Mouse (Mus musculus) midbrain, embryonic 13.5 days (tissue): ENCODE measurements around the gene Cdc42ep1. TPM values are rescaled to one million over a fixed set of nuclear protein-coding genes. Genes with fewer than 3 reads are reported as not detected.

Experiments used
- ATAC-seq: fragments of 200-750 bp; cut with Nextera tagmentation; 2 replicates; pipeline ENCODE4 v1.8.0; 2017; ENCODE audit warnings: mild to moderate bottlenecking, moderate TSS enrichment, moderate library complexity
- H3K27ac ChIP-seq: fragments of 300-500 bp; sonication (generic); 2 replicates; pipeline ENCODE4 v1.5.1; 2015; ENCODE audit warnings: inconsistent platforms, mild to moderate bottlenecking, moderate library complexity
- H3K27me3 ChIP-seq: fragments of 300-500 bp; sonication (generic); 2 replicates; pipeline ENCODE4 v1.6.1; 2015; ENCODE audit warnings: mild to moderate bottlenecking, inconsistent platforms
- H3K36me3 ChIP-seq: fragments of 300-500 bp; sonication (generic); 2 replicates; pipeline ENCODE4 v1.6.1; 2015; ENCODE audit warnings: mild to moderate bottlenecking, inconsistent platforms
- H3K4me1 ChIP-seq: fragments of 300-500 bp; sonication (generic); replicated peaks from 2 replicates; pipeline ENCODE4 v1.6.1; 2015; ENCODE audit warnings: inconsistent platforms
- H3K4me2 ChIP-seq: fragments of 300-500 bp; sonication (generic); replicated peaks from 2 replicates; pipeline ENCODE4 v1.6.1; 2015; ENCODE audit warnings: moderate library complexity, mild to moderate bottlenecking, inconsistent platforms
- H3K4me3 ChIP-seq: fragments of 300-500 bp; sonication (generic); replicated peaks from 2 replicates; pipeline ENCODE4 v1.5.1; 2015; ENCODE audit warnings: mild to moderate bottlenecking, inconsistent platforms
- H3K9ac ChIP-seq: fragments of 300-500 bp; sonication (generic); replicated peaks from 2 replicates; pipeline ENCODE4 v1.6.1; 2015; ENCODE audit warnings: mild to moderate bottlenecking, inconsistent platforms
- H3K9me3 ChIP-seq: fragments of 300-500 bp; sonication (generic); 2 replicates; pipeline ENCODE4 v1.6.1; 2016; ENCODE audit warnings: mild to moderate bottlenecking, inconsistent platforms
- WGBS: fragments of 180-500 bp; shearing (Covaris S2); methylation state at CpG from one replicate; pipeline ENCODE4 v1.1.7; 2015; 5-methylcytosine and 5-hydroxymethylcytosine counted together
- polyA plus RNA-seq: library from polyadenylated mRNA; unstranded; fragments of >200 nt; fragmentation: Nextera tagmentation; extraction: Ambion mirVana; gene quantifications from 2 replicates; pipeline ENCODE4 v1.2.1, GENCODE M21; 2015

The Cdc42ep1 gene
- polyA plus RNA-seq, 1 experiment from 2014 or later = 8.5 TPM

DNA sequence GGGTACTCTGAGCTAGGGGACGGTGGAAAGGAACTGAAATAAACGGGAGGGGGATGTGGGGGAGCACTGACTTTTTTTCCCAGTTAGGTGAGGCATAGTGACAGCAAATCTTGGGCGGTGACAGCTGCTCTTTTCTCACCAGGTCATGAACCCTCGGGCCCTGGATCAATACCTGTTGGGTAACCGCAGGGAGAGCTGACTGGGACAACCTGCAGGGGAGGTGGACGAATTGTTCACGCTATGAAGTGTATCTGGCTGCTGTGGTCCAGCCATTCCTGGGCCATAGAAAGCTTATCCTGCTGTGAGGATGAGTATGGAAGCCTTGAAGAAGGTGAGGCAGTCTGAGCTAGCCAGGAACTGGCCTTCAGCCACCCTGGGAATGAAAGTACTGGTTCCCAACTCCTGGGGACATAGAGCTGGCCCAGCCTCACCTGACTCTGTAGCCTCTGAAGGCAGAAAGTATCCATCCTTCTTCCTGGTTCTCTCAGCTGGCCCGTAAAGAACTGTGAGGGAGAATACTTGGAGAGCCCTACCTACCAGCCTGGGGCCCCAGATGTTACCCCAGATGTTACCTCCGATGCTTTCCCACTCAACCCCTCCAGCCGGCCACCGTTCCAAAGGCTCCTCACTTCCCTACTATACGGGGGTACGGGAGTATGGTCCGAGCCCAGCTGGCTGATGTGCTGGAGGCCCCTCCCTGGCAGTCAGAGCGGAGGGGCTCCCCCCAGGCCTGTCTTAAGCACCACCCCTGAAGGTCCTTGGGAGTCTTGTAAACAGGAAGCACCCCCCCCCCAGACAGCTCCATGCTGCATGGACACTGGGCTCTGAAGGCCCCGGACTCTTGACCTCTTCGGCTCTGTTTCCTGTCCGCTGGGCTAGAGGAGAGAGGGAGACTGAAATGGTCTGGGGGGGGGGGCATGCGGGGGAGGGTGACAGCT, 10.4 kb upstream of the Cdc42ep1 start:
- ATAC-seq = peak; percentile 32
- no peak overlapping the region for H3K9ac ChIP-seq
- peak overlapping the region; percentile 77; the same call in 1 of the 2 replicates for H3K27ac ChIP-seq
- H3K4me1 ChIP-seq = peaks cover 44% of the 10 kb centered on the region
- peaks cover 8% of the 10 kb centered on the region for H3K27me3 ChIP-seq
- no peaks in the 10 kb centered on the region for H3K9me3 ChIP-seq
- H3K4me3 ChIP-seq = no peak overlapping the region
- H3K4me2 ChIP-seq = no peak overlapping the region
- 61% methylated on average over 19 of the region's 19 CpGs for WGBS
- no peaks in the 10 kb centered on the region for H3K36me3 ChIP-seq

DNA sequence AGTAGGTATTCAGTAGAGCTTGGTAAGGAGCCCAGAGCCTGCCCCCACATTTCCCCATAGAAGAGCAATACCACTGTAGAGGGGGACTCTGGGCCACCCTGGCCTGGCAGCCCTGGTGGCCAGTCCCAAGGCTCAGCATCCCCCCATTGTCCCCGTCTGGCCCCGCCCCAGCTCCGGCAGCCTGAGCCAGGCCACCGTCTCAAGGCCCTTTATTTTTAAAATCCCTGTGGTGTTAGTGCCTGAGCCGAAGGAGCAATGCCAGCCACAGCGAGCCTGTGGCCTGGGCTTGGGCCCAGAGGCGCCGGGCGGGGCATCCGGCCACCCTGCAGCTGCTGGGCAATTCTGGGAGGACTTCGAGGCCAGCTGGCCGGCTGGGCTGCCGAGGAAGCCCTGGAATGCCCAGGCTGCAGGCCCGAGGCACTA, 9.7 kb upstream of the Cdc42ep1 start:
- Histone ChIP-seq H3K36me3 (no peaks in the 10 kb centered on the region), H3K4me2 (no peak overlapping the region), H3K27me3 (peaks cover 2% of the 10 kb centered on the region), H3K4me1 (peaks cover 44% of the 10 kb centered on the region), H3K9ac (peak overlapping the region; percentile 44; the same call in 1 of the 2 replicates), H3K27ac (peak overlapping the region; percentile 77), H3K9me3 (no peaks in the 10 kb centered on the region), H3K4me3 (no peak overlapping the region)
- 3% methylated on average over 14 of the region's 14 CpGs for WGBS
- ATAC-seq = peak; percentile 67

DNA sequence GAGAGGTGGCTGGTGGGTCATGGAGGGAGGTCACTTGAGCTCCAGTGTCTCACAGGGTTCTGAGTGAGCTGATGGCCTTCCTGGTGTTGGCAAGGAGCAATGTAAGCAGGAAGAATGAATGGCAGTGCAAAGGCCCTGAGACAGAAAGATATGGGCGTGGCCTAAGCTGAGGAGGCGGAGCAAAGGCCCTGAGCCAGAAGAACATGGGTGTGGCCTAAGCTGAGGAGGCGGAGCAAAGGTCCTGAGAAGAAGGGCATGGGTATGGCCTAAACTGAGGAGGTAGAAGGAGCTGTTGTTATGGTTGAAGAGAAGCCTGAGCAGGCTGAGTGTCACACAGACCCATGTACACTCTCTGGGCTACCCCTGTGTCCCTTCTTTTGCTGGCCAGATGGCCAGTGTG, 8.8 kb upstream of the Cdc42ep1 start:
- H3K9ac ChIP-seq = no peak overlapping the region
- H3K9me3 ChIP-seq = no peaks in the 10 kb centered on the region
- H3K27ac ChIP-seq = no peak overlapping the region; the same call in 1 of the 2 replicates
- no peak overlapping the region for H3K4me2 ChIP-seq
- H3K4me1 ChIP-seq = peaks cover 35% of the 10 kb centered on the region
- H3K36me3 ChIP-seq = no peaks in the 10 kb centered on the region
- 0 out of 2 replicates have a peak, but pooled peaks have one; percentile 43 for ATAC-seq
- 94% methylated on average over 3 of the region's 3 CpGs for WGBS
- H3K27me3 ChIP-seq = no peaks in the 10 kb centered on the region
- no peak overlapping the region for H3K4me3 ChIP-seq

DNA sequence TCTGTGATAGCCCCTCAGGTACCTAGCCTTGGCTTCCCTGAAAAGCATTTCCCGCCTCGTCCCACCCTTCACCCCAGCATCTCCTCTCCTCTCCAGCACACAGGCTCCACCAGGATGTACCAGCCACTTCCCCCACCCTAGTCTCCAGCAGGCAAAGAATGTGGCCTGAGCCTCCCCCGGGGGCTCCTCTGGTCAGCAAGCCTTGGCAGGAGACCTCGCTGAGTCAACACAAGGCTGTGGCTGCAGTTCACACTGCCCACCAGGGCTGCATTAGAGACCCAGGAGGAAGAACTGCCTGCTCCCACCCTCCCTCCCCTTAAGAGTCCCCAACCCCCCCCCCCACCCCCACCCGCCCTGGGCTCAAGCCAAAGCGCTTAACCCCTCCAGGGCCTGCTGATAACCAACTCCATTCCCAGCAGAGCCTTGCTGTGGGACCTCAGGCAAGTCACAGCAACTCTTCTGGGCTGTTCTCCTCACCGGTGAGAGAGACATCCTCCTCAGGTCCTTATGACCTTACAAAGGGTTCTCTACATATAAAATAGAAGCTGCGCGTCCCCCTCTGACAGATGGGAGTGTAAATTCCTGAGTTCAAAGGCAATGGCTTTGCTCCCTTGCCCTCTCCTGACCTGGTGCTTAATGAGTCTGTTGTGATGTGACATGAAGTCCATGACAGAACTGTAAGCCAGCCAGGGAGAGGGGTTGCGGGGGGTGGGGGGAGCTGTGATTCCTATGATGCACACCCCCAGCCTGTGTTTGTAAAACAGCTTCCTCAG, 8.0 kb upstream of the Cdc42ep1 start:
- no peak for ATAC-seq
- no peaks in the 10 kb centered on the region for H3K9me3 ChIP-seq
- no peak overlapping the region for H3K4me3 ChIP-seq
- peaks cover 36% of the 10 kb centered on the region for H3K4me1 ChIP-seq
- H3K36me3 ChIP-seq = no peaks in the 10 kb centered on the region
- H3K9ac ChIP-seq = no peak overlapping the region
- no peaks in the 10 kb centered on the region for H3K27me3 ChIP-seq
- 0 out of 2 replicates have a peak overlapping the region, but pooled peaks have one; percentile 39 for H3K27ac ChIP-seq
- 54% methylated on average over 10 of the region's 10 CpGs for WGBS
- H3K4me2 ChIP-seq = no peak overlapping the region

DNA sequence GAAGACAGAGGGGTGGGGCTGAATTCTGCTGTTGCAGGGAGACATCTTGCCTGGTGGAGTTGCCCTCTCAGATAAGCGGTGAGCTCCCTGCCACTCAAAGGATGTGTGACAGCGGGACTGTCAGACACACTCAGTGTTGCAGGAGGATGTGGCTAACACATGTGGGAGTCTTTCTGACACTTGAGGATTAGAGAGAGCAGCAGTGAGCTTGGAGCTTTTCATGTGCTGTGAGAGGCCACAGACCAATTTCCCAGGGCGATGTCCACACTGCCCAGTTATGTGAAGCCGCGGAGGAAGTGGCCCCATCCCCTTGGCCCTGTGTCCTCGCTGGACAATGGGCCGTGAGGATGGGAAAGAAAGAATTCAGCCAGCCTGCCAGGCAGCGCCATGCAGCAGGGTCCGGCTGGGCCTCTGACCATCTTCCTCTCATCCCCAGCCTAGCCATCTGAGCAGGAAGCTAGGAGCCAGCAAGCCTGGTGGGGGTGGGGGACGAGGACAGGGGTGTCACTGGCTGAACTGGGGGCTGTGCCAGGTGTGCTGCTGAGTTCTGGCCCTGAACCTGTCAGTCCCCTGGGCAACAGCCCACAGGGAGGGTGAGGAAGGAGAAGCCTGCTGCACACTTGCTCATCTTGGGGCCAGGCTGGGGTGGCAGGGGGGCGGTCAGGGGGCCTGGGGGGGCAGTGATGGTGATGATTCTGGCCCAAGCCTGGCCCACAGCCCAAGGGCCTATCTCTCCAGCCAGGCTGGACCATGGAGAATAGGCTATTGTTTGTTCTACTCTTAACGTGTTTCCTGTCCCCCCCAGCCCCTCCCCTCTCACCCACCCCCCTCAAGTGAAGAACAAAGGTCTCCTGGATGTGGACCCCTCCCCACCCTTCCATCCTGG, 7.0 kb upstream of the Cdc42ep1 start:
- H3K9ac ChIP-seq = peak overlapping the region; percentile 36; the same call in 1 of the 2 replicates
- H3K27me3 ChIP-seq = peaks cover 2% of the 10 kb centered on the region
- H3K27ac ChIP-seq = peak overlapping the region; percentile 47; the same call in 1 of the 2 replicates
- peaks cover 46% of the 10 kb centered on the region for H3K4me1 ChIP-seq
- 9% methylated on average over 12 of the region's 12 CpGs for WGBS
- H3K9me3 ChIP-seq = no peaks in the 10 kb centered on the region
- no peak for ATAC-seq
- no peaks in the 10 kb centered on the region for H3K36me3 ChIP-seq
- H3K4me3 ChIP-seq = no peak overlapping the region
- no peak overlapping the region for H3K4me2 ChIP-seq

DNA sequence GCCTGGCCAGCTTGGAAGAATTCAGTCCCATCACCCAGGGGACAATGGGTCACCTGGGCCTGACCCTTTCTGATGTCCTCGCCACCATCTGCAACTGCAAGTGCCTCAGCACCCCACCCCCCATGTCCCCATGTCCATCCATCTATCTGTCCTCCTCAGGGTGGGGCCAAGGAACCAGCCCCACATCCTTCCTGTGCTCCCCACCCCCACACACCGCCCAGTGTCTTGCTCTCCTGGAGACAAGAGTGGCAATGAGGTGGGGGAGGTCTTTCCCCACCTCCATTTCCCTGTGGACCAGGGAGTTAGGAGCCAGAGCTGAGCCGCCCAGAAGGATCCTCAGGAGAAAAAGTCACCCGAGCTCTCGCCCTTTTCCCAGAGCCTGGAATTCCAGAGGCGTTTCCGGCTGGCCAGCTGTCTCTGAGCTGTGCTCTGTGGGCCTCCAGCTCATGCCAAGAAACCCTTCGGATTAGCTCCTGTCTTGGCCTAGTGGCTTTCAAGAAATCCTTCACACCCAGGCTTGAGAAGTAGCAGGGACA, 6.3 kb upstream of the Cdc42ep1 start:
- Histone ChIP-seq H3K27me3 (peaks cover 9% of the 10 kb centered on the region), H3K4me3 (no peak overlapping the region), H3K36me3 (no peaks in the 10 kb centered on the region), H3K4me1 (peaks cover 53% of the 10 kb centered on the region), H3K27ac (no peak overlapping the region), H3K9me3 (no peaks in the 10 kb centered on the region), H3K4me2 (no peak overlapping the region), H3K9ac (0 out of 2 replicates have a peak overlapping the region, but pooled peaks have one; percentile 36)
- no peak for ATAC-seq
- 38% methylated on average over 8 of the region's 8 CpGs for WGBS

DNA sequence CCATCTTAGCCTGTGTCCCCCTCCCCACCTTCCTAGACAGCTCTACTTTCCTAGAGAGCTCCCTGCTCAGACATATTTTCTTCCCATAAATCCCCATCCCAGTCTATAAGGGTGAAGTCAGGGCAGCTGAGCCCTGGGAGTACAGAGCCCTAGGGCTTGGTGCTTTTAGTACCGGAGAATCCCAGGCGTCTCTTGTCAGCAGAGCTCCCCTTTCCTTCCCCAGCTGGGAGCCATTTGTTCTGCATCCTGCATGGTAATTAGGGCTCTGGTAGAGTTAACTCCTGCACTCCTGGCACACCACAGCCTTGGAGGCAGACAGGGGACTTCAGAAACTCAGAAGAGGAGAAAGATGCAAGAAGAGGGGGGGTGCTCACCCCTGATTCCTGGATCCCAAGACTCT, 2.7 kb upstream of the Cdc42ep1 start:
- Histone ChIP-seq H3K4me3 (no peak overlapping the region), H3K36me3 (no peaks in the 10 kb centered on the region), H3K4me1 (peaks cover 67% of the 10 kb centered on the region), H3K9me3 (no peaks in the 10 kb centered on the region), H3K27ac (peak overlapping the region; percentile 55), H3K27me3 (peaks cover 45% of the 10 kb centered on the region), H3K4me2 (0 out of 2 replicates have a peak overlapping the region, but pooled peaks have one; percentile 11), H3K9ac (no peak overlapping the region)
- peak; percentile 49; the same call in 1 of the 2 replicates for ATAC-seq
- WGBS = 0% methylated on average over 2 of the region's 2 CpGs

DNA sequence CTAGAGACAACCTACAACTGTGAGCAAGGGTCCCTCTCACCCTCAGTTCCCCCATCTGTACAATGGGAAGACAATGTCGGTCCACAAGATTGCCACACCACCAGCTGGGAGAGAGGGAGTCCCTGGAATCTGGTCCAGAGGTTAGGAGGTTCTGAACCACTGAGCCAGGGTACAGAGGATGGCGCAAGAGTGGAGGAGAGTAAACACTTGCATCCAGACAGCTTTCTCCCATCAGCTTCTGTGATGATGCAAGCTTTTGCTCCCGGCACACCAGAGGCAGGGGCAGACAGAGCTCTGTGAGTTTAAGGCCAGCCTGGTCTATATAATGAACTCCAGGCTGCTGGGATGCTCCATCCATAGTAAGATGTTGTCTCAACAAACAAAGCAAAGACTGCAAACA, 2.2 kb upstream of the Cdc42ep1 start:
- H3K36me3 ChIP-seq = no peaks in the 10 kb centered on the region
- H3K4me3 ChIP-seq = no peak overlapping the region
- H3K9me3 ChIP-seq = no peaks in the 10 kb centered on the region
- H3K9ac ChIP-seq = 0 out of 2 replicates have a peak overlapping the region, but pooled peaks have one; percentile 19
- ATAC-seq = no peak
- no peak overlapping the region for H3K4me2 ChIP-seq
- peaks cover 47% of the 10 kb centered on the region for H3K27me3 ChIP-seq
- H3K27ac ChIP-seq = no peak overlapping the region
- H3K4me1 ChIP-seq = peaks cover 64% of the 10 kb centered on the region
- 51% methylated on average over 3 of the region's 3 CpGs for WGBS

DNA sequence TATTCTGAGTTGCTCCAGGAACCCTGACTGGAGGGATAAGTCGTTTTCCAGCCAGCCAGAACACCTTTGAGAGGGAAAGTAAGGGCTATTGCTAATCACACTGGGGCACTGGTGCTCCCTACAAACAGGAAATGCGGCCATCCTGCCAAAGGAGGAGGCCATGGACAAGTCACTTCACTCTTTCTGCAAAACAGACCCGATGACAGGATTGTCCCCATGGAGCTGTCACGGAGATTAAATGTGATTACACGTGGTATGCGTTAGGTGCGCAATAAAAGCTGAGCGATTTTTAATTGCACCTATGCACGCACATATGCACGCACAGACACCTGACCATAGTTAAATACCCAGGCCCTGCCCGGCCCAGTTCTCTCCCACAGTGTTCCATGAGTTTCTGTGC, 1.7 kb upstream of the Cdc42ep1 start:
- Histone ChIP-seq H3K27me3 (peaks cover 47% of the 10 kb centered on the region), H3K9ac (0 out of 2 replicates have a peak overlapping the region, but pooled peaks have one; percentile 19)
- 52% methylated on average over 11 of the region's 11 CpGs for WGBS

DNA sequence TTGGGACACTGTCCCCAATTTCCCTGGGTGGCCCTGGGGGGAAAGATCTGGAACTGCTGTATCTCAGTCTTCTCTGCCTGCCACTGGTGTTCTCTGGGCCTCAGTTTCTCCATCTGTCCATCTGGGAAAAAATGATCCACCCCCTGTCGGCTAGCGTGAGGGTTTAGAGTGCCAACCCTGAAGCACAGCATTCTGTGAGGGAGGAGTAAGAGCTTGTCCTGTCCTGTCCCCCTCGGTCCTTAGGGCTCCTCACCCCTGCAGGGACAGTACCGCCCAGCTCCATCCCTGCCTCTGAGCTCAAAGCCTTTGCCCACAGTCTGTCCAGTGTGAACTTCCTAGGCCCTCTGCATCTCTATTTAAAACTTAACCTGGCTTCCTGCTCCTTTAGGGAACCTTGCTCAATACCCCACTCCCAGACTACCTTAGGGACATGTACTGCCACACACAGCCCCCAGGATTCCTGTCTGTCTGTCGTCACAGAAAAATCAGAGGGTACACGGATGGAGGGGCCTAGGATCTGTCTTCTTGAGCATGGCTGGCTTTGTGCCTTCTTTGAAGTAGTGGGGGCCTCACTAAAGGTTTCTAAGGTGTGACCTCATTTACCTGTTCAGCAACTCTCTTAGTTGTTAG, 1.1 kb upstream of the Cdc42ep1 start:
- peaks cover 54% of the 10 kb centered on the region for H3K4me1 ChIP-seq
- no peak overlapping the region for H3K4me2 ChIP-seq
- no peaks in the 10 kb centered on the region for H3K36me3 ChIP-seq
- no peak overlapping the region for H3K27ac ChIP-seq
- WGBS = 40% methylated on average over 6 of the region's 6 CpGs
- H3K9me3 ChIP-seq = no peaks in the 10 kb centered on the region
- ATAC-seq = no peak
- H3K9ac ChIP-seq = no peak overlapping the region
- no peak overlapping the region for H3K4me3 ChIP-seq
- peaks cover 47% of the 10 kb centered on the region for H3K27me3 ChIP-seq

More for the DNA sequence above, 1.7 kb upstream of the Cdc42ep1 start:
- no peaks in the 10 kb centered on the region for H3K9me3 ChIP-seq
- H3K4me3 ChIP-seq = no peak overlapping the region
- H3K4me2 ChIP-seq = no peak overlapping the region
- H3K27ac ChIP-seq = no peak overlapping the region
- no peaks in the 10 kb centered on the region for H3K36me3 ChIP-seq
- ATAC-seq = no peak
- peaks cover 59% of the 10 kb centered on the region for H3K4me1 ChIP-seq
